ENCODE assay signal across 8 mouse cellular contexts in the genomic region with DNA sequence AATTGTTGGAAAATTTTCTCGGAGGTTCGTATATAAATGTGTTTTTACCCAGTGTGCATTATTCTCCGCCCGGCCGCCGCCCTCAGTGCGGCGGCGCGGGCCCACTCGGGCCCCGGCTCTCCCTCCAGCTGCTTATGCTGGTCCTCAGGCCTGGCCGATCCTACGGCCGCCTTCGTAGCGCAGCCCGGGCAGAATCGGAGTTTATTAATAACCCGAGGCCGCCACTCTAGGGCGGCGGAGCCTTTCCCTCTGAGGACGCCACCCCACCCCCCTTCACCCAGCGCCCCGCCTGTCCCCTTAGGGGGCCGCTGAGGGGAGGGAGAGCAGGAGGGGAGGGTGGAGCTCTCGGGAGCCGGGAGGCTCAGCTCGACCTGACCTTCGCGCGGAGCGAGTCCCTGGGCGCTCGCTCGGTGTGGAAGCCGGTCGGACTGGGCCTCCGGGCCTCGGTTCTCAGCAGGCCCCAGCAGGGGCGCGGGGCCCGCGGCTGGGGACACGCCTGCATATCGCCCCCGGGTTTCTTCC. TPM values are rescaled to one million over a fixed set of nuclear protein-coding genes. Genes with fewer than 3 reads are reported as not detected.
DNase-seq lines count a peak whose midpoint lies in the region; ATAC-seq and TF ChIP-seq lines count a peak whose summit lies in the region.

No protein-coding gene starts in this region.

- H3K4me1 ChIP-seq in embryonic facial prominence, embryonic 12.5 days, result 0 out of 2 replicates have a peak, but pooled peaks cover 3% of the 10 kb centered on the region
- peaks cover 5% of the 10 kb centered on the region; the same call in 1 of the 2 replicates for H3K4me1 ChIP-seq in kidney, adult 2 months (ENCODE audit: control insufficient read depth, insufficient read depth, low read length)
- H3K4me1 ChIP-seq in limb, embryonic 12.5 days (replicated peaks), result peaks cover 10% of the 10 kb centered on the region
- peaks cover 23% of the 10 kb centered on the region for H3K4me1 ChIP-seq in midbrain, embryonic 13.5 days (replicated peaks)

- peak overlapping the region; percentile 100 for H3K27ac ChIP-seq in embryonic facial prominence, embryonic 12.5 days
- H3K27ac ChIP-seq in kidney, adult 2 months (ENCODE audit: insufficient read depth, low read depth, low read length), result peak overlapping the region; percentile 99
- peak overlapping the region; percentile 100 for H3K27ac ChIP-seq in limb, embryonic 12.5 days
- H3K27ac ChIP-seq in midbrain, embryonic 13.5 days, result peak overlapping the region; percentile 99

- peak; percentile 75 for DNase-seq in retina, adult 2 months (ENCODE audit: low read depth, low spot score)
- DNase-seq in retina, embryonic 14.5 days (ENCODE audit: low spot score), result no peak
- DNase-seq in heart, adult 18-20 months, result peak; percentile 91 to 95
- DNase-seq in kidney, adult 2 months, result peak; percentile 95
- peak; percentile 74 to 79 for DNase-seq in spleen, adult 18-20 months

- TF ChIP-seq CTCF in kidney, adult 2 months (conservative IDR thresholded peaks at IDR 0.05; ENCODE audit: insufficient read depth, insufficient read length, low read depth, low read length), result no peak

- H3K27me3 ChIP-seq in embryonic facial prominence, embryonic 12.5 days, result no peaks in the 10 kb centered on the region
- no peaks in the 10 kb centered on the region for H3K27me3 ChIP-seq in kidney, adult 2 months (replicated peaks; ENCODE audit: control insufficient read depth, insufficient read depth, low read length)
- H3K27me3 ChIP-seq in limb, embryonic 12.5 days, result no peaks in the 10 kb centered on the region
- no peaks in the 10 kb centered on the region for H3K27me3 ChIP-seq in midbrain, embryonic 13.5 days

- peak overlapping the region; percentile 90 for H3K9ac ChIP-seq in embryonic facial prominence, embryonic 12.5 days
- peak overlapping the region; percentile 94 for H3K9ac ChIP-seq in limb, embryonic 12.5 days (replicated peaks)
- peak overlapping the region; percentile 86 for H3K9ac ChIP-seq in midbrain, embryonic 13.5 days (replicated peaks)

- TF ChIP-seq POLR2A in kidney, adult 2 months (IDR thresholded peaks at IDR 0.05; ENCODE audit: low read depth, low read length), result peak; percentile 48

- peak overlapping the region; percentile 59 for H3K4me3 ChIP-seq in embryonic facial prominence, embryonic 12.5 days
- peak overlapping the region; percentile 57 for H3K4me3 ChIP-seq in kidney, adult 2 months (ENCODE audit: insufficient read depth, low read depth, low read length)
- peak overlapping the region; percentile 80 for H3K4me3 ChIP-seq in limb, embryonic 12.5 days (replicated peaks)
- peak overlapping the region; percentile 62 for H3K4me3 ChIP-seq in midbrain, embryonic 13.5 days (replicated peaks)

- H3K36me3 ChIP-seq in embryonic facial prominence, embryonic 12.5 days, result peaks cover 10% of the 10 kb centered on the region; the same call in 1 of the 2 replicates
- no peaks in the 10 kb centered on the region; the same call in 1 of the 2 replicates for H3K36me3 ChIP-seq in kidney, adult 2 months (ENCODE audit: control insufficient read depth, insufficient read depth, low read length)
- peaks cover 29% of the 10 kb centered on the region for H3K36me3 ChIP-seq in limb, embryonic 12.5 days
- H3K36me3 ChIP-seq in midbrain, embryonic 13.5 days, result peaks cover 7% of the 10 kb centered on the region

- WGBS in embryonic facial prominence, embryonic 12.5 days, result 0% methylated on average over 48 of the region's 48 CpGs
- under 1% methylated on average over 48 of the region's 48 CpGs for WGBS in kidney, adult 2 months
- 0% methylated on average over 43 of the region's 48 CpGs for WGBS in limb, embryonic 12.5 days
- WGBS in midbrain, embryonic 13.5 days, result 0% methylated on average over 48 of the region's 48 CpGs

- H3K9me3 ChIP-seq in embryonic facial prominence, embryonic 12.5 days, result no peaks in the 10 kb centered on the region
- no peaks in the 10 kb centered on the region for H3K9me3 ChIP-seq in limb, embryonic 12.5 days
- H3K9me3 ChIP-seq in midbrain, embryonic 13.5 days, result no peaks in the 10 kb centered on the region

- peak overlapping the region; percentile 47 for H3K4me2 ChIP-seq in embryonic facial prominence, embryonic 12.5 days (replicated peaks)
- peak overlapping the region; percentile 61 for H3K4me2 ChIP-seq in limb, embryonic 12.5 days
- H3K4me2 ChIP-seq in midbrain, embryonic 13.5 days (replicated peaks), result peak overlapping the region; percentile 63

- ATAC-seq in embryonic facial prominence, embryonic 12.5 days (ENCODE audit: insufficient number of reproducible peaks, insufficient read depth, low FRiP score, low TSS enrichment), result peak; percentile 62
- no peak; the same call in none of the 2 replicates for ATAC-seq in limb, embryonic 12.5 days (ENCODE audit: insufficient number of reproducible peaks, insufficient read depth, low FRiP score, low TSS enrichment, low read depth)
- ATAC-seq in midbrain, embryonic 13.5 days, result no peak

RNA-seq across cellular contexts. Expression of a gene that starts 0.8 kb away (rescaled TPM):
- polyA plus RNA-seq in embryonic facial prominence, embryonic 12.5 days (2016; fragmentation: Nextera tagmentation; extraction: Ambion mirVana), result 19.3 and 21.8 TPM in 2 replicates
- 1 to 10 TPM; 6.8 to 7.6 TPM for total RNA-seq in heart, adult 18-20 months (2021)
- polyA plus RNA-seq in kidney, adult 2 months (2012; rRNA removed), result 7.5 and 9.4 TPM in 2 replicates
- 21.6 and 24.3 TPM in 2 replicates for polyA plus RNA-seq in limb, embryonic 12.5 days (2016; fragmentation: Nextera tagmentation; extraction: Ambion mirVana)
- 23.1 and 27.1 TPM in 2 replicates for polyA plus RNA-seq in midbrain, embryonic 13.5 days (2015; fragmentation: Nextera tagmentation; extraction: Ambion mirVana)

RNA-seq across cellular contexts. Expression of a gene that starts 43.7 kb away (rescaled TPM):
- polyA plus RNA-seq in embryonic facial prominence, embryonic 12.5 days (2016; fragmentation: Nextera tagmentation; extraction: Ambion mirVana), result 42.4 and 45.1 TPM in 2 replicates
- total RNA-seq in heart, adult 18-20 months (2021), result 10 to 100 TPM; 96.4 to 99.0 TPM
- 17.9 and 22.3 TPM in 2 replicates for polyA plus RNA-seq in kidney, adult 2 months (2012; rRNA removed)
- 44.2 and 46.5 TPM in 2 replicates for polyA plus RNA-seq in limb, embryonic 12.5 days (2016; fragmentation: Nextera tagmentation; extraction: Ambion mirVana)
- polyA plus RNA-seq in midbrain, embryonic 13.5 days (2015; fragmentation: Nextera tagmentation; extraction: Ambion mirVana), result 44.5 and 46.2 TPM in 2 replicates
